Mouse (Mus musculus) heart, postnatal 0 days (tissue): ENCODE data around the gene Adgrf5. TPM values are rescaled to one million over a fixed set of nuclear protein-coding genes. Genes with fewer than 3 reads are reported as not detected.
A peak's percentile ranks its signal among the peaks of the same experiment; 100 is the strongest.

Experiments
- ATAC-seq: fragments of 200-750 bp; cut with Nextera tagmentation; 2 replicates; pipeline ENCODE4 v1.8.0; 2017; ENCODE audit warnings: low read depth, moderate number of reproducible peaks, moderate library complexity; ENCODE audit not compliant: insufficient read depth
- DNase-seq: peaks from one replicate; pipeline ENCODE4 v3.0.0-alpha.2; 2016; ENCODE audit warnings: low spot score
- H3K27ac ChIP-seq: fragments of 300-500 bp; sonication (generic); 2 replicates; pipeline ENCODE4 v1.5.1; 2014; ENCODE audit warnings: low read depth, mild to moderate bottlenecking
- H3K27me3 ChIP-seq: fragments of 300-500 bp; sonication (generic); 2 replicates; pipeline ENCODE4 v1.6.1; 2014; ENCODE audit warnings: low read length, mixed read lengths; ENCODE audit not compliant: control insufficient read depth, insufficient read depth
- H3K36me3 ChIP-seq: fragments of 300-500 bp; sonication (generic); replicated peaks from 2 replicates; pipeline ENCODE4 v1.6.1; 2014; ENCODE audit warnings: low read length, mixed read lengths; ENCODE audit not compliant: control insufficient read depth, insufficient read depth
- H3K4me1 ChIP-seq: fragments of 300-500 bp; sonication (generic); 2 replicates; pipeline ENCODE4 v1.6.1; 2014; ENCODE audit warnings: antibody characterized with exemption; ENCODE audit not compliant: control insufficient read depth, insufficient read depth
- H3K4me2 ChIP-seq: fragments of 300-500 bp; sonication (generic); 2 replicates; pipeline ENCODE4 v1.6.1; 2014; ENCODE audit warnings: low read depth, mild to moderate bottlenecking, low read length, moderate library complexity
- H3K4me3 ChIP-seq: fragments of 300-500 bp; sonication (generic); 2 replicates; pipeline ENCODE4 v1.5.1; 2014; ENCODE audit warnings: low read depth, low read length
- H3K9ac ChIP-seq: fragments of 300-500 bp; sonication (generic); replicated peaks from 2 replicates; pipeline ENCODE4 v1.6.1; 2014; ENCODE audit warnings: low read depth, low read length, mixed read lengths
- H3K9me3 ChIP-seq: fragments of 300-500 bp; sonication (generic); replicated peaks from 2 replicates; pipeline ENCODE4 v1.6.1; 2016; ENCODE audit warnings: low read length; ENCODE audit not compliant: control insufficient read depth
- CTCF ChIP-seq: IDR thresholded peaks from 2 replicates; pipeline ENCODE4 v1.5.1; 2016; ENCODE audit warnings: antibody characterized with exemption, control low read depth, low read depth
- EP300 ChIP-seq: IDR thresholded peaks from 2 replicates; pipeline ENCODE4 v1.6.1; 2016; ENCODE audit warnings: antibody characterized with exemption, low read depth
- WGBS: fragments of 180-500 bp; shearing (Covaris S2); extraction: QIAGEN DNeasy Blood & Tissue Kit; methylation state at CpG from one replicate; pipeline ENCODE4 v1.1.7; 2014; 5-methylcytosine and 5-hydroxymethylcytosine counted together
- polyA plus RNA-seq: library from polyadenylated mRNA; unstranded; fragments of >200 nt; fragmentation: Nextera tagmentation; extraction: Ambion mirVana; gene quantifications from 2 replicates; pipeline ENCODE4 v1.2.1, GENCODE M21; 2015
- total RNA-seq: library from RNA; depleted of rRNA; stranded (reverse); fragments of >200 nt; gene quantifications from 2 replicates; pipeline ENCODE4 v1.2.3, GENCODE M21; 2014; ENCODE audit warnings: low replicate concordance

Adgrf5 gene
- total and polyA plus RNA-seq, 2 experiments from 2014 or later, result 19.1 to 89.0 TPM

DNA sequence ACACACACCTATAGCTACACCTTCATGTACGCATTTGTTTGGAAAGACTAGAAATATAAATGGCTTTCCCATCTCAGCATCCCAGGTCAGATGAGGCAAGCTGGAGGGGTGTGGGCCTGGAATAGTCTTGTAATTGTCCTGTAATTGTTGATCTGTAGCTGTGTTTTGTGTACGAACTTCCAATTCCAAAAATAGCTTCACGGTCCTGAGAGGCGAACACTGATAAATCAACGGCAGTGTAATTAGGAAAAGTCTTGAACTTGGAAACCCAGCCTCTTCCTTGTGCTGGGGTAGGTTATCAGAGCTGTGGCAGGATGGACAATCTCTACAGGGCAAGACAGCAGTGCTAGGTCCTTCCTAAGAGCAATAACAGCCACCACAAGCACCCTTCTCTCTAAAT is 18.5 kb downstream of the Adgrf5 start:
- no peak overlapping the region for H3K4me2 ChIP-seq
- H3K4me1 ChIP-seq, result peaks cover 10% of the 10 kb centered on the region; the same call in 1 of the 2 replicates
- no peak overlapping the region for H3K9ac ChIP-seq
- TF ChIP-seq CTCF (no peak), EP300 (no peak)
- WGBS, result 33% methylated on average over 5 of the region's 5 CpGs
- no peak for ATAC-seq
- H3K36me3 ChIP-seq, result no peaks in the 10 kb centered on the region
- DNase-seq, result no peak
- H3K4me3 ChIP-seq, result no peak overlapping the region
- H3K27me3 ChIP-seq, result no peaks in the 10 kb centered on the region
- no peak overlapping the region for H3K27ac ChIP-seq
- H3K9me3 ChIP-seq, result 0 out of 2 replicates have a peak, but pooled peaks cover 3% of the 10 kb centered on the region

DNA sequence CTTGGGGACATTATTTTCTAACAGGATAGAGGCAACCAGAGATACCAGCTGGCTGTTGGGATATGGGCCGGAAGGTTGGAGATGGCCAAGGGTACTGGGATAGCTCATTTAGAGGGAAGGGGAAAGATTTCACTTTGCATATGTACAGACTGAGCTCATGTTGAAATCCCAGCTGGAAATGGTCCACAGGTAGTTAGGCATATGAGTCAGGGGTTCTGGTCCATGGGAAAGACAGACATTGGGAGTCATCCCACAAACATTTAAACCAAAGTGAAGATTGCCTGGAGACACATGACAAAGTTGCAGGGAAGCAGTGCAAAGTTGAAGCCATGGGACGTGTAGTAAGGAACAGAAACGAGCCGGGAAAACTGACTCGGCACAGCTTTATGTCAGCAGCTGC is 26.1 kb downstream of the Adgrf5 start:
- DNase-seq (no peak), ATAC-seq (no peak)
- Histone ChIP-seq H3K4me1 (peaks cover 7% of the 10 kb centered on the region), H3K4me3 (no peak overlapping the region), H3K9ac (no peak overlapping the region), H3K27ac (no peak overlapping the region), H3K36me3 (no peaks in the 10 kb centered on the region), H3K4me2 (no peak overlapping the region), H3K9me3 (0 out of 2 replicates have a peak, but pooled peaks cover 1% of the 10 kb centered on the region), H3K27me3 (no peaks in the 10 kb centered on the region)
- TF ChIP-seq EP300 (no peak), CTCF (no peak)
- WGBS, result 81% methylated on average over 5 of the region's 5 CpGs

GRCm38 (mm10) chr17:43387171-43387570 is 26.9 kb downstream of the Adgrf5 start:
- no peak overlapping the region for H3K4me2 ChIP-seq
- no peaks in the 10 kb centered on the region for H3K9me3 ChIP-seq
- ATAC-seq (no peak), DNase-seq (no peak)
- no peak overlapping the region for H3K27ac ChIP-seq
- no peaks in the 10 kb centered on the region for H3K27me3 ChIP-seq
- H3K4me3 ChIP-seq, result no peak overlapping the region
- no peak overlapping the region for H3K9ac ChIP-seq
- H3K36me3 ChIP-seq, result no peaks in the 10 kb centered on the region
- WGBS, result 23% methylated on average over 3 of the region's 3 CpGs
- peaks cover 7% of the 10 kb centered on the region for H3K4me1 ChIP-seq
- TF ChIP-seq CTCF (no peak), EP300 (peak; percentile 81; the same call in 1 of the 2 replicates)

- H3K9ac ChIP-seq, result peak overlapping the region; percentile 60
- 72% methylated on average over 11 of the region's 11 CpGs for WGBS
- no peaks in the 10 kb centered on the region for H3K9me3 ChIP-seq
- H3K4me2 ChIP-seq, result peak overlapping the region; percentile 52
- no peak for DNase-seq
- ATAC-seq, result peak; percentile 57; the same call in 1 of the 2 replicates
- peak overlapping the region; percentile 79 for H3K27ac ChIP-seq
- peaks cover 7% of the 10 kb centered on the region for H3K4me1 ChIP-seq
- TF ChIP-seq EP300 (no peak), CTCF (no peak)
- H3K36me3 ChIP-seq, result no peaks in the 10 kb centered on the region
- no peaks in the 10 kb centered on the region for H3K27me3 ChIP-seq
- peak overlapping the region; percentile 38 for H3K4me3 ChIP-seq
These were observed 29.0 kb downstream of the Adgrf5 start for GRCm38 (mm10) chr17:43389256-43389655.

GRCm38 (mm10) chr17:43392191-43392590 is 31.9 kb downstream of the Adgrf5 start:
- H3K4me2 ChIP-seq, result peak overlapping the region; percentile 52
- peak overlapping the region; percentile 27 for H3K4me3 ChIP-seq
- ATAC-seq, result no peak
- H3K27ac ChIP-seq, result peak overlapping the region; percentile 4
- peaks cover 7% of the 10 kb centered on the region for H3K4me1 ChIP-seq
- H3K9me3 ChIP-seq, result no peaks in the 10 kb centered on the region
- TF ChIP-seq CTCF (no peak), EP300 (no peak)
- DNase-seq, result no peak
- H3K36me3 ChIP-seq, result no peaks in the 10 kb centered on the region
- no peak overlapping the region for H3K9ac ChIP-seq
- WGBS, result 58% methylated on average over 9 of the region's 9 CpGs
- H3K27me3 ChIP-seq, result no peaks in the 10 kb centered on the region

GRCm38 (mm10) chr17:43393669-43394068 is 33.4 kb downstream of the Adgrf5 start:
- Histone ChIP-seq H3K27ac (no peak overlapping the region), H3K9ac (no peak overlapping the region)
- no peak for ATAC-seq

More at GRCm38 (mm10) chr17:43393669-43394068, 33.4 kb downstream of the Adgrf5 start:
- H3K4me1 ChIP-seq, result peaks cover 10% of the 10 kb centered on the region
- H3K36me3 ChIP-seq, result no peaks in the 10 kb centered on the region
- no peaks in the 10 kb centered on the region for H3K9me3 ChIP-seq
- no peak for DNase-seq
- no peak overlapping the region for H3K4me2 ChIP-seq
- TF ChIP-seq EP300, result no peak
- H3K27me3 ChIP-seq, result no peaks in the 10 kb centered on the region
- WGBS, result 80% methylated on average over 8 of the region's 8 CpGs
- no peak overlapping the region for H3K4me3 ChIP-seq
